Mouse (Mus musculus) kidney, embryonic 16.5 days (tissue): ENCODE data around the gene Ece1. TPM values are rescaled to one million over a fixed set of nuclear protein-coding genes. Genes with fewer than 3 reads are reported as not detected.
"Not testable (repeated sequence)": the region's sequence is repeated elsewhere in the genome, so short reads cannot be mapped to it uniquely, and the experiment has no call there.

Source experiments
- ATAC-seq: fragments of 200-750 bp; cut with Nextera tagmentation; 2 replicates; pipeline ENCODE4 v1.8.0; 2017; ENCODE audit warnings: moderate TSS enrichment; ENCODE audit not compliant: low FRiP score, low TSS enrichment
- H3K27ac ChIP-seq: fragments of 300-500 bp; sonication (generic); 2 replicates; pipeline ENCODE4 v1.5.1; 2014; ENCODE audit warnings: low read length
- H3K27me3 ChIP-seq: fragments of 300-500 bp; sonication (generic); 2 replicates; pipeline ENCODE4 v1.6.1; 2014; ENCODE audit warnings: low read length, control low read depth, mixed read lengths; ENCODE audit not compliant: insufficient read depth
- H3K36me3 ChIP-seq: fragments of 300-500 bp; sonication (generic); 2 replicates; pipeline ENCODE4 v1.6.1; 2014; ENCODE audit warnings: low read length, control low read depth, mixed read lengths; ENCODE audit not compliant: insufficient read depth
- H3K4me1 ChIP-seq: fragments of 300-500 bp; sonication (generic); 2 replicates; pipeline ENCODE4 v1.6.1; 2014; ENCODE audit warnings: low read length, control low read depth, mixed read lengths; ENCODE audit not compliant: insufficient read depth
- H3K4me2 ChIP-seq: fragments of 300-500 bp; sonication (generic); replicated peaks from 2 replicates; pipeline ENCODE4 v1.6.1; 2014; ENCODE audit warnings: low read depth, low read length
- H3K4me3 ChIP-seq: fragments of 300-500 bp; sonication (generic); 2 replicates; pipeline ENCODE4 v1.5.1; 2014; ENCODE audit warnings: mild to moderate bottlenecking, low read length
- H3K9ac ChIP-seq: fragments of 300-500 bp; sonication (generic); replicated peaks from 2 replicates; pipeline ENCODE4 v1.6.1; 2014; ENCODE audit warnings: low read length
- H3K9me3 ChIP-seq: fragments of 300-500 bp; sonication (generic); 2 replicates; pipeline ENCODE4 v1.6.1; 2016; ENCODE audit warnings: low read length, control low read depth
- WGBS: fragments of 180-500 bp; shearing (Covaris S2); extraction: QIAGEN DNeasy Blood & Tissue Kit; methylation state at CpG from one replicate; pipeline ENCODE4 v1.1.7; 2014; 5-methylcytosine and 5-hydroxymethylcytosine counted together
- polyA plus RNA-seq: library from polyadenylated mRNA; unstranded; fragments of >200 nt; fragmentation: Nextera tagmentation; extraction: Ambion mirVana; gene quantifications from 2 replicates; pipeline ENCODE4 v1.2.1, GENCODE M21; 2015

The Ece1 gene
- polyA plus RNA-seq, 1 experiment from 2014 or later: 55.5 TPM

DNA sequence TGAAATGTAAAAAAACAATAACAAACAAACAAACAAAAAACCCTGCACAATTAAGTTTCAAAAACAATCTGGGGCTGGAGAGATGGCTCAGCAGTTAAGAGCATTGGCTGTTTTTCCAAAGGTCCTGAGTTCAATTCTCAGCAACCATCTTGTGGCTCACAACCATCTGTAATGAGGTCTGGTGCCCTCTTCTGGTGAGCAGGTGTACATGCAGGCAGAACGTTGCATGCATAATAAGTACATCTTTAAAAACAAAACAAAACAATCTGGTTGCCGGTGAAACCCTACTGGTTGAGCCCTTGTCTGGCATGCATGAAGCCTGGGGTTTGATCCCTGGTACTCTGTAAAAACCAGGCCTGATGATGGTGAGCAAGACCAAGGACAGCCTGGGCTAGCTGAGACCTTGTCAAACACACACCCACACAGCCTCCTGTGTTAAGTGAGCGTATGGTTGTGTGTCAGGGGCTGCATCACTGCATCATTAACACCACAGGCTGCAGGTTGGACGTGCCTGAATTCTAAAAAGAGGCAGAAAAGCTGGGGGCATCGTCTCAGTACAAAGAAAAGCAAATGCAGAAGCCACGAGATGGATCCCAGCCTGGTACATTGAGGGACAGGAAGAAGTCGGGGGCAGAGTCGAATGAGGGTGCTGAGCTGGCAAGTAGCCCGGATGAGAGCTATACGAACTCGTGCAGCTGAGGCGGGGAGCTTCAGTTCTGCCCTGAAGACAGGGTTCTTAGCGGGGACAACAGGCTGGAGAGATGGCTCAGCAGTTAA lies 98.0 kb downstream of the Ece1 start:
- H3K4me1 ChIP-seq: no peaks in the 10 kb centered on the region
- H3K27ac ChIP-seq: no peak overlapping the region
- no peak overlapping the region for H3K9ac ChIP-seq
- no peaks in the 10 kb centered on the region for H3K27me3 ChIP-seq
- no peak overlapping the region for H3K4me2 ChIP-seq
- H3K4me3 ChIP-seq: no peak overlapping the region
- H3K9me3 ChIP-seq: peaks cover 6% of the 10 kb centered on the region
- peaks cover 68% of the 10 kb centered on the region for H3K36me3 ChIP-seq
- 79% methylated on average over 13 of the region's 13 CpGs for WGBS
- no peak for ATAC-seq

DNA sequence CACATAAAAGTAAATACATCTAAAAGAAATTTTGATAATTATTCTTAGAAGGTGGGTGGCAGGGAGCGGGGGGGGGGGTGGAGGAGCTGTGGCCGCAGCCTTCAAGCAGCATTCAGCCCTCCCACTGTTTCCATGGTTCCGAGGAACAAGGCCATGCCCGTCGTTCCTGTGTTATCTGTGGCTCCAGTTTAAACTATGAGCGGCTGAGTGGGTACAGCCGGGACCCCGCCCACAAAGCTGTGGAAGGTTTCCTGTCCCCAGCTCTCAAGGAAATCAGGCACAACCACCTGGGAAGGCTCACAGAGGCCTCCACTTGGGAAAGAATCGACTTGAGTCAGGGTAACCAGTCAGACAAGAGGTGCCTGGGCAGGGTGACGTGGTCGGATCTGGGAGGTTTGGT lies 98.7 kb downstream of the Ece1 start:
- H3K27me3 ChIP-seq: no peaks in the 10 kb centered on the region
- H3K4me1 ChIP-seq: no peaks in the 10 kb centered on the region
- WGBS: 87% methylated on average over 11 of the region's 11 CpGs
- no peak overlapping the region for H3K27ac ChIP-seq
- peaks cover 67% of the 10 kb centered on the region for H3K36me3 ChIP-seq
- H3K9me3 ChIP-seq: peaks cover 6% of the 10 kb centered on the region
- no peak overlapping the region for H3K4me3 ChIP-seq
- no peak overlapping the region for H3K4me2 ChIP-seq
- H3K9ac ChIP-seq: no peak overlapping the region
- no peak for ATAC-seq

DNA sequence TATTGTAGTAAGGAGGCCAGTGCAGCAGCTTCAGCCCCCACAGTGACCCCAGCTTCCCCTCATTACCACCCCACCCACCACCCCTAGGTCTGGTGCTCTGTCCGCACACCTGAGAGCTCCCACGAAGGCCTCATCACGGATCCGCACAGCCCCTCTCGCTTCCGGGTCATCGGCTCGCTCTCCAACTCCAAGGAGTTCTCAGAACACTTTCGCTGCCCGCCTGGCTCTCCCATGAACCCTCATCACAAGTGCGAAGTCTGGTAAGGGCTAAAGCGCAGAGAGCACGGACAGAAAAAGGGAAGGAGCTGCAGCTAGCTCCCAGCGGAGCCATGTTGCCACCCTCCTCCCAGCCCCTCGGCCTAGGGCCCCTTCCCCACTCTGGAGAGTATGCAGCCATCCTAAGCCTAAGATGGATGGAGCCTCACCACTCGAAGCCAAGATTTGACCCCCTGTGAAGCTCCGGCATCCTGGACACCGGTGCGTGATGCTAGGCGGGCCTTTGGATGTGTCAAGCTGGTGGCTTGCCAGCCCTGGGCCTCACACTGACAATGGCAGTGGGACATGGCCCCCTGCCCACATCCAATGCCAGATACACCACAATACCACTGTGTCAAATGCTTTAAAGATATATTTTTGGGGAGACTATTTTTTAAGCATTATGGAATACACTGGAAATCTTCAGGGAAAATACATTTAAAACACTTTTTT lies 100.8 kb downstream of the Ece1 start:
- no peaks in the 10 kb centered on the region for H3K27me3 ChIP-seq
- no peak overlapping the region for H3K27ac ChIP-seq
- peaks cover 50% of the 10 kb centered on the region for H3K36me3 ChIP-seq
- H3K4me1 ChIP-seq: no peaks in the 10 kb centered on the region
- no peak for ATAC-seq
- H3K4me3 ChIP-seq: no peak overlapping the region
- no peak overlapping the region for H3K4me2 ChIP-seq
- no peak overlapping the region for H3K9ac ChIP-seq
- 90% methylated on average over 20 of the region's 20 CpGs for WGBS
- H3K9me3 ChIP-seq: peaks cover 6% of the 10 kb centered on the region

DNA sequence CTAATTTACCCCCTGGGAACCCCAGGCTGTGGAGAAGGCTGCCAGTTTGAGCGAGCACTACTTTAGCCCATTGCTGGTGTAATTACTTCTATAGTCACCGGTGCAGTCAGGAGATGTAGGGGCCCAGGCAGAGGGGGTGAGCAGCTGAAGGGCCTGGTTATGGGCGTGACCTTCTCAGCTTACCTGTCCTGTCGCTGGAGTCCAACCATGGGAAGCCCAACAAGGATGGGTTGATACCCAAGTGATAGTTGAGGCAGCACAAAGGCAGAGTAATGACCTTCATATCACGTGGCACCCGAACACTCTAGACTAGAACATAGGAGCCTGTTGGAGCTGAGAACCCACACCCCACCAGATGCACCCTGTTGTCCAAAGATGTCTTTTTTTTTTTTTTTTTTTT lies 101.4 kb downstream of the Ece1 start:
- WGBS: 79% methylated on average over 6 of the region's 6 CpGs
- H3K27me3 ChIP-seq: no peaks in the 10 kb centered on the region
- H3K9ac ChIP-seq: no peak overlapping the region
- no peak overlapping the region for H3K4me3 ChIP-seq
- no peak overlapping the region for H3K27ac ChIP-seq
- H3K4me2 ChIP-seq: no peak overlapping the region
- no peaks in the 10 kb centered on the region for H3K4me1 ChIP-seq
- no peak for ATAC-seq
- peaks cover 6% of the 10 kb centered on the region for H3K9me3 ChIP-seq
- H3K36me3 ChIP-seq: peaks cover 45% of the 10 kb centered on the region

DNA sequence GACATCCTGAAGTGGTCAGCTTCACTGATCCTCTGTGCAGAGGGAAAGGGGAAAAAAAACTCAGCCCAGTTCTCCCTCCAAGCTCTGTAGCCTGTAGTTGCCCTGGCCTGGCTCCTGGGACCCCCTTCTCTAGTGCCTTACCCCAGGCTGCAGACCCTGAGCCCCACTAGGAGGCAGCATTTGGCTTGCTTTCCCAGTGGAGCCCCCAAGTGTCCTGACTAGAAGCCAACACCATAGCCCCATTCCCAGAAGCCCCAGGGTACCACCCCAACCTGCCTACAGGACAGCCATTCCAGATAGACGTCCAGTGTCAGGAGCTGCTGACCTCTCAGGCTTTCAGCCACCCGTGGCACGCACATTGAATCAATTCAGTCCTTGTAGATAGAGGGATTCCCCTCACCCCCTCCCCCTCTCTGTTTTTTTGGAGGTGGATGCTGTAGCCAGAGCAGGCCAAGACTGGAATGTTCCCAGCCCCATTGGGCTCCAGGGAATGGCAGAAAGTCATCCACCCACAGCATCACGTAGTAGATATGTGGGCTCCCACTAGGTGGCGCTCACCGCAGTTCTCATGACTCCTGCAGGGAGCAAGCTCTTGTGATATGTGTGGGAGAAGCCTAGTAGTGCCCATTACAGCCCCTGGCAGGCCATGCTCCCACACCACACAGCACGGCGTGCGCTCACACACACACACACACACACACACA lies 102.0 kb downstream of the Ece1 start:
- Histone ChIP-seq H3K4me3 (no peak overlapping the region), H3K27me3 (no peaks in the 10 kb centered on the region), H3K9me3 (peaks cover 6% of the 10 kb centered on the region), H3K4me2 (no peak overlapping the region), H3K27ac (no peak overlapping the region), H3K36me3 (peaks cover 40% of the 10 kb centered on the region), H3K4me1 (no peaks in the 10 kb centered on the region), H3K9ac (no peak overlapping the region)
- 70% methylated on average over 9 of the region's 9 CpGs for WGBS
- ATAC-seq: peak; percentile 20; the same call in 1 of the 2 replicates

DNA sequence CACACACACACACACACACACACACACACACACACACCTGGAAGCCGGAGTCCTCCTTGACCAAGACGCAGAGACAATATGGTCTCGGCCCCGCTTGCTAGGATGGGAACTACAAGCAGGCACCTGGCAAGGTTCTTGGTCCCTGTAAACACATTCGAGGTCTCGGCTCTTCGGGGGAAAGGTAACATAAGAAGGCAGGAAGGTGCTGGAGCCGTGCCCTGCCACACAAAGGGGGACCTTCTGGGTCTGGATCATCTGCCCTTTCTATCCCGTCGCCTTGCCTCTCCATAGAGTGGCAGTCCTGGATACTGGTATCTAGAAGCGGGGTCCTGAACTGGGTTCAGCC lies 102.5 kb downstream of the Ece1 start:
- Histone ChIP-seq H3K4me2 (no peak overlapping the region), H3K36me3 (peaks cover 34% of the 10 kb centered on the region)
- WGBS: 84% methylated on average over 11 of the region's 11 CpGs

DNA sequence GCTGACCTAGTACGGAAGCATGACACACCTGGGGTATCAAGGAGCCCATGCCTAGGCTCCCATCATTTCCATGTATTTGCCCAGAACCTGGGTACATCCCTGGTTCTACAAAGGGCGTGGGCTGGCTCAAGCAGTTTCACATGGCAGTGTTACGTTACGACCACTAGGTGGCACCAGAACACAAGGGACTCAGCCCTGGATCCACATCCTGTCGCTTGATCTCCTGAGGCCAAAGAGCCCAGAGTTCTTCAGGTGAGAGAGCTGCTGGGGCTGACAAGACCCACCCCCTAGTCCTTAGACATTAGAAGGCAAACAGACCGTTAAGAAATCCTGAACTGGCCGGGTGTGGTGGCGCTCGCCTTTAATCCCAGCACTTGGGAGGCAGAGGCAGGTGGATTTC lies 106.2 kb downstream of the Ece1 start:
- H3K36me3 ChIP-seq: peaks cover 3% of the 10 kb centered on the region; the same call in 1 of the 2 replicates
- ATAC-seq: peak; percentile 74
- H3K9me3 ChIP-seq: no peaks in the 10 kb centered on the region
- H3K4me3 ChIP-seq: no peak overlapping the region
- H3K27me3 ChIP-seq: no peaks in the 10 kb centered on the region
- H3K27ac ChIP-seq: no peak overlapping the region
- 8% methylated on average over 9 of the region's 9 CpGs for WGBS
- H3K4me1 ChIP-seq: no peaks in the 10 kb centered on the region
- no peak overlapping the region for H3K9ac ChIP-seq
- no peak overlapping the region for H3K4me2 ChIP-seq

More for the DNA sequence above, 102.5 kb downstream of the Ece1 start:
- no peaks in the 10 kb centered on the region for H3K27me3 ChIP-seq
- H3K27ac ChIP-seq: no peak overlapping the region
- H3K4me3 ChIP-seq: no peak overlapping the region
- ATAC-seq: no peak; the same call in 1 of the 2 replicates
- H3K9ac ChIP-seq: no peak overlapping the region
- peaks cover 2% of the 10 kb centered on the region for H3K9me3 ChIP-seq
- H3K4me1 ChIP-seq: no peaks in the 10 kb centered on the region

DNA sequence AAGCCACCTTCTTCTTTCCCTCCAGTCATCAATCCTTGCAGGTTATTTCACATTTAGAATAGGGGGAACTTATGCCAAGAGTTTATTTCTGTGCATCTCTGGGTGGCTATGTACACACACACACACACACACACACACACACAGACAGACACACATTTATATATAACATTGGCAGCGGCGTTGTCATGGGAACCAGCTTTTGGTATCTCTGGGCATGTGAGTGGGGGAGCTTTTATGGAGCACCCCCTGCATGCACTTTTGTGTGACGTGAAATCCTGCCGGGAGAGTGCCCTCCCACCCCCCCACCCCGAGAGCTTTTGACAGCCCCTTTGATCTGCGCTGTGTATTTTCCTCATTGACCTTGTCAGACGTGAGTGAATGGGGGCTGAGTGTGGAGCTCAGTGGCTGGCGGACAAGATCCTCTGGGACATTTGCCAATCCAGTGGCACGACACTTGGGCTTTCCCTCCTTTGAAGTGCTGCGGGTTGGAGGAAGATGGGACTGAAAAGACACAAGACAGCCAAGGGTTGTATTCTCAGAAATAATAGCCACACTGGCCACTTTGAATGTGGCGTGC lies 108.7 kb downstream of the Ece1 start:
- H3K4me3 ChIP-seq, H3K9me3 ChIP-seq, ATAC-seq, H3K36me3 ChIP-seq, H3K4me2 ChIP-seq, H3K4me1 ChIP-seq, H3K9ac ChIP-seq, H3K27ac ChIP-seq, H3K27me3 ChIP-seq: not testable (repeated sequence)
- WGBS: no CpG with 5 or more reads among the region's 11 CpGs

DNA sequence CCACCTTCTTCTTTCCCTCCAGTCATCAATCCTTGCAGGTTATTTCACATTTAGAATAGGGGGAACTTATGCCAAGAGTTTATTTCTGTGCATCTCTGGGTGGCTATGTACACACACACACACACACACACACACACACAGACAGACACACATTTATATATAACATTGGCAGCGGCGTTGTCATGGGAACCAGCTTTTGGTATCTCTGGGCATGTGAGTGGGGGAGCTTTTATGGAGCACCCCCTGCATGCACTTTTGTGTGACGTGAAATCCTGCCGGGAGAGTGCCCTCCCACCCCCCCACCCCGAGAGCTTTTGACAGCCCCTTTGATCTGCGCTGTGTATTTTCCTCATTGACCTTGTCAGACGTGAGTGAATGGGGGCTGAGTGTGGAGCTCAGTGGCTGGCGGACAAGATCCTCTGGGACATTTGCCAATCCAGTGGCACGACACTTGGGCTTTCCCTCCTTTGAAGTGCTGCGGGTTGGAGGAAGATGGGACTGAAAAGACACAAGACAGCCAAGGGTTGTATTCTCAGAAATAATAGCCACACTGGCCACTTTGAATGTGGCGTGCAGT lies 112.9 kb downstream of the Ece1 start:
- no CpG with 5 or more reads among the region's 11 CpGs for WGBS
- not testable (repeated sequence) for ATAC-seq, H3K27ac ChIP-seq, H3K4me2 ChIP-seq, H3K9ac ChIP-seq, H3K27me3 ChIP-seq, H3K36me3 ChIP-seq, H3K4me1 ChIP-seq, H3K9me3 ChIP-seq, H3K4me3 ChIP-seq
